Mouse (Mus musculus): ENCODE measurements around the gene Cit.

- TF ChIP-seq MYOG (IDR thresholded peaks at IDR 0.05; ENCODE audit: control insufficient read depth in 1 of 3, insufficient read depth in 1 of 3, insufficient read length in 2 of 3, low read depth in 2 of 3) = no peak
- no peak for TF ChIP-seq USF1 (IDR thresholded peaks at IDR 0.05; ENCODE audit: low read depth)
- no peak for TF ChIP-seq SRF (IDR thresholded peaks at IDR 0.05; ENCODE audit: control insufficient read depth, insufficient read length, low read depth)
- TF ChIP-seq POLR2AphosphoS2 (IDR thresholded peaks at IDR 0.05; ENCODE audit: insufficient read length, low read depth) = no peak
- no peak for TF ChIP-seq POLR2A (IDR thresholded peaks at IDR 0.05; ENCODE audit: insufficient read length, low read depth)
- TF ChIP-seq CEBPB (IDR thresholded peaks at IDR 0.05; ENCODE audit: insufficient read depth, poor library complexity, severe bottlenecking) = no peak
Measured at GRCm38 (mm10) chr5:115897036-115897435, 52.0 kb downstream of the Cit start.

Measured in myocyte (in vitro differentiated cells).